Mouse (Mus musculus) thymus, adult 2 months (tissue): ENCODE results near the gene Gm42715. TPM values are rescaled to one million over a fixed set of nuclear protein-coding genes. Genes with fewer than 3 reads are reported as not detected.
A peak's percentile ranks its signal among the peaks of the same experiment; 100 is the strongest.

Experiments
- DNase-seq: peaks from one replicate; pipeline ENCODE4 v3.0.0; 2021
- H3K27ac ChIP-seq: fragments of 200-500 bp; 2 replicates; pipeline ENCODE4 v1.5.1; 2012; ENCODE audit warnings: low read length, control low read depth; ENCODE audit not compliant: control insufficient read depth, insufficient read depth
- H3K27me3 ChIP-seq: fragments of 200-500 bp; 2 replicates; pipeline ENCODE4 v1.6.1; 2012; ENCODE audit warnings: mild to moderate bottlenecking, low read length, moderate library complexity, mixed read lengths; ENCODE audit not compliant: control insufficient read depth, insufficient read depth
- H3K36me3 ChIP-seq: fragments of 200-500 bp; 2 replicates; pipeline ENCODE4 v1.6.1; 2012; ENCODE audit warnings: mild to moderate bottlenecking, low read length, moderate library complexity; ENCODE audit not compliant: control insufficient read depth, insufficient read depth
- H3K4me1 ChIP-seq: fragments of 200-500 bp; replicated peaks from 2 replicates; pipeline ENCODE4 v1.6.1; 2012; ENCODE audit warnings: low read length; ENCODE audit not compliant: control insufficient read depth, insufficient read depth
- H3K4me3 ChIP-seq: fragments of 200-500 bp; 2 replicates; pipeline ENCODE4 v1.5.1; 2012; ENCODE audit warnings: mild to moderate bottlenecking, low read length, control low read depth, moderate library complexity; ENCODE audit not compliant: control insufficient read depth, insufficient read depth
- CTCF ChIP-seq: fragments of 200-500 bp; IDR thresholded peaks from 2 replicates; pipeline ENCODE4 v1.5.1; 2012; ENCODE audit warnings: mild to moderate bottlenecking, control low read depth, low read length, moderate library complexity, borderline replicate concordance; ENCODE audit not compliant: control insufficient read depth, poor library complexity, insufficient read depth; ENCODE audit errors: extremely low read depth
- POLR2A ChIP-seq: fragments of 200-500 bp; IDR thresholded peaks from 2 replicates; pipeline ENCODE4 v1.6.1; 2012; ENCODE audit warnings: mild to moderate bottlenecking, low read length, control low read depth, moderate library complexity; ENCODE audit not compliant: control insufficient read depth, poor library complexity, insufficient read depth; ENCODE audit errors: extremely low read depth
- WGBS: fragments of 180-500 bp; shearing (Covaris S2); methylation state at CpG from one replicate; pipeline ENCODE4 v1.1.7; 2018; 5-methylcytosine and 5-hydroxymethylcytosine counted together
- polyA plus RNA-seq: library from polyadenylated mRNA; depleted of rRNA; stranded (reverse); fragments of >200 nt; gene quantifications from 2 replicates; pipeline ENCODE4 v1.2.3, GENCODE M21; 2012; rRNA removed

Gene Gm42715
- polyA plus RNA-seq, 1 experiment, result 10.4 TPM

- TF ChIP-seq POLR2A (no peak), CTCF (no peak)
- Histone ChIP-seq H3K27ac (peak overlapping the region; percentile 96), H3K4me1 (peaks cover 19% of the 10 kb centered on the region), H3K36me3 (no peaks in the 10 kb centered on the region), H3K27me3 (no peaks in the 10 kb centered on the region), H3K4me3 (peak overlapping the region; percentile 12; the same call in 1 of the 2 replicates)
- 17% methylated on average over 1 of the region's 1 CpGs for WGBS
- DNase-seq, result peak; percentile 56
Measured at GRCm38 (mm10) chr7:127616336-127616735, 97.0 kb downstream of the Gm42715 start.

Other genes starting within 250 kb of the Gm42715 start
- gene Sephs2, start 245.5 kb upstream of the Gm42715 start, polyA plus RNA-seq, result 37.2 and 46.3 TPM in 2 replicates
- 353 and 356 TPM in 2 replicates for gene Itgal, start 223.3 kb upstream of the Gm42715 start, polyA plus RNA-seq
- 8.6 and 11.1 TPM in 2 replicates for gene Zfp768, start 174.0 kb upstream of the Gm42715 start, polyA plus RNA-seq
- 14.4 and 15.2 TPM in 2 replicates for gene Zfp747, start 143.5 kb upstream of the Gm42715 start, polyA plus RNA-seq
- 5.9 and 6.4 TPM in 2 replicates for gene 9130019O22Rik, start 132.4 kb upstream of the Gm42715 start, polyA plus RNA-seq
- gene E430018J23Rik, start 126.0 kb upstream of the Gm42715 start, polyA plus RNA-seq, result 8.4 and 10.2 TPM in 2 replicates
- 9.0 and 10.7 TPM in 2 replicates for gene Zfp764, start 112.8 kb upstream of the Gm42715 start, polyA plus RNA-seq
- gene Zfp688, start 97.5 kb upstream of the Gm42715 start, polyA plus RNA-seq, result 28.0 and 28.7 TPM in 2 replicates
- gene Zfp689, start 70.4 kb upstream of the Gm42715 start, polyA plus RNA-seq, result 8.1 and 9.4 TPM in 2 replicates
- 191 and 212 TPM in 2 replicates for gene Prr14, start 60.0 kb upstream of the Gm42715 start, polyA plus RNA-seq
- 122 and 128 TPM in 2 replicates for gene Fbrs, start 40.4 kb upstream of the Gm42715 start, polyA plus RNA-seq
- gene Srcap, start 7.6 kb upstream of the Gm42715 start, polyA plus RNA-seq, result 92.3 and 131 TPM in 2 replicates
- 12.5 and 12.8 TPM in 2 replicates for gene Tmem265, start 41.8 kb downstream of the Gm42715 start, polyA plus RNA-seq
- gene Phkg2, start 53.8 kb downstream of the Gm42715 start, polyA plus RNA-seq, result 193 and 202 TPM in 2 replicates
- gene Ccdc189, start 69.0 kb downstream of the Gm42715 start, polyA plus RNA-seq, result 1.5 and 2.9 TPM in 2 replicates
- gene Rnf40, start 69.2 kb downstream of the Gm42715 start, polyA plus RNA-seq, result 65.9 and 67.4 TPM in 2 replicates
- gene Zfp629, start 96.2 kb downstream of the Gm42715 start, polyA plus RNA-seq, result 27.7 and 33.1 TPM in 2 replicates
- 61.2 and 76.1 TPM in 2 replicates for gene Bcl7c, start 189.3 kb downstream of the Gm42715 start, polyA plus RNA-seq
- gene Ctf1, start 193.2 kb downstream of the Gm42715 start, polyA plus RNA-seq, result 15.8 and 16.3 TPM in 2 replicates
- gene Ctf2, start 212.6 kb downstream of the Gm42715 start, polyA plus RNA-seq, result not detected in 2 replicates
- 38.9 and 43.7 TPM in 2 replicates for gene Fbxl19, start 225.0 kb downstream of the Gm42715 start, polyA plus RNA-seq